Mouse (Mus musculus) neural tube, embryonic 15.5 days (tissue): ENCODE results near the gene Olfr1262. TPM values are rescaled to one million over a fixed set of nuclear protein-coding genes. Genes with fewer than 3 reads are reported as not detected.

Experiments used
- ATAC-seq: fragments of 200-750 bp; cut with Nextera tagmentation; 2 replicates; pipeline ENCODE4 v1.8.0; 2017; ENCODE audit warnings: mild to moderate bottlenecking, moderate TSS enrichment, moderate library complexity; ENCODE audit not compliant: low FRiP score
- H3K27ac ChIP-seq: fragments of 300-500 bp; sonication (generic); replicated peaks from 2 replicates; pipeline ENCODE4 v1.5.1; 2015; ENCODE audit warnings: mild to moderate bottlenecking, inconsistent platforms
- H3K27me3 ChIP-seq: fragments of 300-500 bp; sonication (generic); replicated peaks from 2 replicates; pipeline ENCODE4 v1.6.1; 2015; ENCODE audit warnings: inconsistent platforms
- H3K36me3 ChIP-seq: fragments of 300-500 bp; sonication (generic); 2 replicates; pipeline ENCODE4 v1.6.1; 2015; ENCODE audit warnings: inconsistent platforms
- H3K4me1 ChIP-seq: fragments of 300-500 bp; sonication (generic); 2 replicates; pipeline ENCODE4 v1.6.1; 2015; ENCODE audit warnings: inconsistent platforms
- H3K4me2 ChIP-seq: fragments of 300-500 bp; sonication (generic); 2 replicates; pipeline ENCODE4 v1.6.1; 2015; ENCODE audit warnings: inconsistent platforms, mild to moderate bottlenecking, moderate library complexity
- H3K4me3 ChIP-seq: fragments of 300-500 bp; sonication (generic); replicated peaks from 2 replicates; pipeline ENCODE4 v1.5.1; 2015; ENCODE audit warnings: mild to moderate bottlenecking, inconsistent platforms
- H3K9ac ChIP-seq: fragments of 300-500 bp; sonication (generic); replicated peaks from 2 replicates; pipeline ENCODE4 v1.6.1; 2015; ENCODE audit warnings: mild to moderate bottlenecking, inconsistent platforms
- H3K9me3 ChIP-seq: fragments of 300-500 bp; sonication (generic); replicated peaks from 2 replicates; pipeline ENCODE4 v1.6.1; 2016; ENCODE audit warnings: inconsistent platforms
- WGBS: fragments of 180-500 bp; shearing (Covaris S2); methylation state at CpG from one replicate; pipeline ENCODE4 v1.1.7; 2015; ENCODE audit warnings: mixed read lengths; 5-methylcytosine and 5-hydroxymethylcytosine counted together
- polyA plus RNA-seq: library from polyadenylated mRNA; unstranded; fragments of >200 nt; fragmentation: Nextera tagmentation; extraction: Ambion mirVana; gene quantifications from 2 replicates; pipeline ENCODE4 v1.2.1, GENCODE M21; 2015

The Olfr1262 gene
- polyA plus RNA-seq = not detected in 2 replicates

GRCm38 (mm10) chr2:89999845-90000244 is at the start of gene Olfr1262:
TSS of gene Olfr1262 (plus strand) at chr2:90000145.
- H3K4me1 ChIP-seq = no peaks in the 10 kb centered on the region
- H3K4me2 ChIP-seq = no peak within 1 kb of the TSS
- no peaks in the 10 kb centered on the region for H3K36me3 ChIP-seq
- ATAC-seq = no peak
- no peak within 1 kb of the TSS for H3K9ac ChIP-seq
- H3K9me3 ChIP-seq = no peaks in the 10 kb centered on the region
- no peak within 1 kb of the TSS for H3K27ac ChIP-seq
- no peaks in the 10 kb centered on the region for H3K27me3 ChIP-seq
- no peak within 1 kb of the TSS for H3K4me3 ChIP-seq

GRCm38 (mm10) chr2:89974184-89974583 is 25.8 kb upstream of the Olfr1262 start, which contains the start of gene Olfr1260:
TSS of gene Olfr1260 (plus strand) at chr2:89974340.
- ATAC-seq = no peak
- no peak within 1 kb of the TSS for H3K4me2 ChIP-seq
- H3K4me3 ChIP-seq = no peak within 1 kb of the TSS
- H3K27me3 ChIP-seq = no peaks in the 10 kb centered on the region
- no peaks in the 10 kb centered on the region for H3K4me1 ChIP-seq
- no peaks in the 10 kb centered on the region for H3K36me3 ChIP-seq
- WGBS = 38% methylated on average over 2 of the region's 2 CpGs
- H3K9ac ChIP-seq = no peak within 1 kb of the TSS
- H3K27ac ChIP-seq = no peak within 1 kb of the TSS
- no peaks in the 10 kb centered on the region for H3K9me3 ChIP-seq

GRCm38 (mm10) chr2:89977709-89978108 is 22.2 kb upstream of the Olfr1262 start:
- ATAC-seq = no peak
- Histone ChIP-seq H3K27ac (no peak overlapping the region), H3K4me3 (no peak overlapping the region), H3K27me3 (no peaks in the 10 kb centered on the region), H3K9ac (no peak overlapping the region), H3K9me3 (no peaks in the 10 kb centered on the region), H3K36me3 (no peaks in the 10 kb centered on the region), H3K4me2 (no peak overlapping the region), H3K4me1 (no peaks in the 10 kb centered on the region)
- 94% methylated on average over 2 of the region's 2 CpGs for WGBS

- no peak within 1 kb of the TSS for H3K9ac ChIP-seq
- ATAC-seq = no peak
- no peaks in the 10 kb centered on the region for H3K36me3 ChIP-seq
- H3K4me3 ChIP-seq = no peak within 1 kb of the TSS
- H3K9me3 ChIP-seq = no peaks in the 10 kb centered on the region
- H3K4me2 ChIP-seq = no peak within 1 kb of the TSS
- H3K27me3 ChIP-seq = no peaks in the 10 kb centered on the region
- no peaks in the 10 kb centered on the region for H3K4me1 ChIP-seq
- H3K27ac ChIP-seq = no peak within 1 kb of the TSS
These were observed 9.0 kb upstream of the Olfr1262 start, which contains the start of gene Olfr1261 for GRCm38 (mm10) chr2:89990921-89991320. TSS of gene Olfr1261 (plus strand) at chr2:89991221.

- H3K27me3 ChIP-seq = no peaks in the 10 kb centered on the region
- H3K4me3 ChIP-seq = no peak within 1 kb of the TSS
- H3K27ac ChIP-seq = no peak within 1 kb of the TSS
- no peak within 1 kb of the TSS for H3K9ac ChIP-seq
- no peaks in the 10 kb centered on the region for H3K36me3 ChIP-seq
- no peak within 1 kb of the TSS for H3K4me2 ChIP-seq
- ATAC-seq = no peak
- no peaks in the 10 kb centered on the region for H3K9me3 ChIP-seq
- WGBS = 78% methylated on average over 2 of the region's 2 CpGs
- no peaks in the 10 kb centered on the region for H3K4me1 ChIP-seq
These were observed 11.9 kb downstream of the Olfr1262 start, which contains the start of gene Olfr1263 for GRCm38 (mm10) chr2:90011831-90012230. TSS of gene Olfr1263 (plus strand) at chr2:90012131.

- Histone ChIP-seq H3K4me1 (no peaks in the 10 kb centered on the region), H3K4me3 (no peak within 1 kb of the TSS), H3K36me3 (no peaks in the 10 kb centered on the region), H3K27ac (no peak within 1 kb of the TSS), H3K27me3 (no peaks in the 10 kb centered on the region), H3K4me2 (no peak within 1 kb of the TSS), H3K9ac (no peak within 1 kb of the TSS), H3K9me3 (no peaks in the 10 kb centered on the region)
- WGBS = 84% methylated on average over 2 of the region's 2 CpGs
- no peak for ATAC-seq
These were observed 25.5 kb downstream of the Olfr1262 start, which contains the start of gene Olfr1264 for GRCm38 (mm10) chr2:90025477-90025876. TSS of gene Olfr1264 (minus strand) at chr2:90025577.

GRCm38 (mm10) chr2:90035037-90035436 is 35.1 kb downstream of the Olfr1262 start, which contains the start of gene Olfr1265:
TSS of gene Olfr1265 (plus strand) at chr2:90035337.
- no peaks in the 10 kb centered on the region for H3K27me3 ChIP-seq
- no peaks in the 10 kb centered on the region for H3K4me1 ChIP-seq
- ATAC-seq = no peak
- no peak within 1 kb of the TSS for H3K27ac ChIP-seq
- no peak within 1 kb of the TSS for H3K4me3 ChIP-seq
- H3K9ac ChIP-seq = no peak within 1 kb of the TSS
- no peaks in the 10 kb centered on the region for H3K36me3 ChIP-seq
- no peak within 1 kb of the TSS for H3K4me2 ChIP-seq
- no peaks in the 10 kb centered on the region for H3K9me3 ChIP-seq

Other genes starting within 250 kb of the Olfr1262 start
- not detected in 2 replicates for gene Olfr1253, start 243.1 kb upstream of the Olfr1262 start, polyA plus RNA-seq
- gene Olfr1254, start 206.5 kb upstream of the Olfr1262 start, polyA plus RNA-seq = not detected in 2 replicates
- not detected in 2 replicates for gene Olfr1255, start 188.1 kb upstream of the Olfr1262 start, polyA plus RNA-seq
- gene Olfr1256, start 158.6 kb upstream of the Olfr1262 start, polyA plus RNA-seq = not detected in 2 replicates
- 0.29 TPM in 1 of 2 replicates, not detected in the other for gene Olfr48, start 151.9 kb upstream of the Olfr1262 start, polyA plus RNA-seq
- gene Olfr1257, start 121.7 kb upstream of the Olfr1262 start, polyA plus RNA-seq = not detected in 2 replicates
- not detected in 2 replicates for gene Olfr1258, start 72.8 kb upstream of the Olfr1262 start, polyA plus RNA-seq
- gene Olfr1259, start 51.5 kb upstream of the Olfr1262 start, polyA plus RNA-seq = not detected in 2 replicates
- not detected in 2 replicates for gene Olfr1260, start 25.8 kb upstream of the Olfr1262 start, polyA plus RNA-seq
- not detected in 2 replicates for gene Olfr1261, start 8.9 kb upstream of the Olfr1262 start, polyA plus RNA-seq
- not detected in 2 replicates for gene Olfr1263, start 12.0 kb downstream of the Olfr1262 start, polyA plus RNA-seq
- gene Olfr1264, start 25.4 kb downstream of the Olfr1262 start, polyA plus RNA-seq = not detected in 2 replicates
- not detected in 2 replicates for gene Olfr1265, start 35.2 kb downstream of the Olfr1262 start, polyA plus RNA-seq
- not detected in 2 replicates for gene Olfr140, start 63.4 kb downstream of the Olfr1262 start, polyA plus RNA-seq
- not detected in 2 replicates for gene Olfr1269, start 121.3 kb downstream of the Olfr1262 start, polyA plus RNA-seq
- gene Olfr32, start 142.2 kb downstream of the Olfr1262 start, polyA plus RNA-seq = not detected in 2 replicates
- not detected in 2 replicates for gene Olfr1270, start 152.9 kb downstream of the Olfr1262 start, polyA plus RNA-seq
- not detected in 2 replicates for gene Olfr1506, start 224.3 kb downstream of the Olfr1262 start, polyA plus RNA-seq